Mouse (Mus musculus): ENCODE results near the gene Ankzf1.

Ankzf1 gene

GRCm38 (mm10) chr1:75191622-75192402, at the start of gene Ankzf1, which contains the start of gene Atg9a:
TSS of gene Ankzf1 (plus strand) at chr1:75192151.
TSS of gene Atg9a (minus strand) at chr1:75192196.
- peak; percentile 93 to 94 for DNase-seq (ENCODE audit: low spot score in 2 of 2)

- peak; percentile 95 to 96 for DNase-seq (ENCODE audit: low spot score in 2 of 2)
Observed at GRCm38 (mm10) chr1:75142301-75143261, 49.4 kb upstream of the Ankzf1 start, which contains the start of the genes Cnppd1 and Retreg2. TSS of gene Cnppd1 (minus strand) at chr1:75142711. TSS of gene Retreg2 (plus strand) at chr1:75142778.

GRCm38 (mm10) chr1:75145589-75145988, 46.4 kb upstream of the Ankzf1 start:
- no peak for DNase-seq (ENCODE audit: low spot score in 2 of 2)

GRCm38 (mm10) chr1:75147411-75148135, 44.4 kb upstream of the Ankzf1 start:
- DNase-seq (ENCODE audit: low spot score in 2 of 2) = no peak

GRCm38 (mm10) chr1:75148727-75149126, 43.2 kb upstream of the Ankzf1 start:
- no peak for DNase-seq (ENCODE audit: low spot score in 2 of 2)

GRCm38 (mm10) chr1:75155837-75156236, 36.1 kb upstream of the Ankzf1 start:
- DNase-seq (ENCODE audit: low spot score in 2 of 2) = no peak

- DNase-seq (ENCODE audit: low spot score in 2 of 2) = no peak
Observed at GRCm38 (mm10) chr1:75158990-75159389, 33.0 kb upstream of the Ankzf1 start.

- no peak for DNase-seq (ENCODE audit: low spot score in 2 of 2)
Observed at GRCm38 (mm10) chr1:75159540-75160255, 32.3 kb upstream of the Ankzf1 start.

GRCm38 (mm10) chr1:75160256-75160617, 31.7 kb upstream of the Ankzf1 start:
- no peak for DNase-seq (ENCODE audit: low spot score in 2 of 2)

- DNase-seq (ENCODE audit: low spot score in 2 of 2) = no peak
Observed at GRCm38 (mm10) chr1:75168093-75168471, 23.9 kb upstream of the Ankzf1 start.

- peak; percentile 93 to 98 for DNase-seq (ENCODE audit: low spot score in 2 of 2)
Observed at GRCm38 (mm10) chr1:75168472-75169464, 23.2 kb upstream of the Ankzf1 start, which contains the start of gene Zfand2b. TSS of gene Zfand2b (plus strand) at chr1:75168646.

- DNase-seq (ENCODE audit: low spot score in 2 of 2) = peak in 1 of 2 experiments; percentile 32
Observed at GRCm38 (mm10) chr1:75179334-75180104, 12.4 kb upstream of the Ankzf1 start.

GRCm38 (mm10) chr1:75180105-75180590, 11.8 kb upstream of the Ankzf1 start, which contains the start of gene Abcb6:
TSS of gene Abcb6 (minus strand) at chr1:75180392.
- DNase-seq (ENCODE audit: low spot score in 2 of 2) = peak; percentile 81 to 88

GRCm38 (mm10) chr1:75180741-75181140, 11.2 kb upstream of the Ankzf1 start:
- DNase-seq (ENCODE audit: low spot score in 2 of 2) = no peak

GRCm38 (mm10) chr1:75181377-75181870, 10.5 kb upstream of the Ankzf1 start:
- DNase-seq (ENCODE audit: low spot score in 2 of 2) = no peak

GRCm38 (mm10) chr1:75182160-75182559, 9.8 kb upstream of the Ankzf1 start:
- DNase-seq (ENCODE audit: low spot score in 2 of 2) = no peak

- no peak for DNase-seq (ENCODE audit: low spot score in 2 of 2)
Observed at GRCm38 (mm10) chr1:75185495-75185894, 6.5 kb upstream of the Ankzf1 start.

- DNase-seq (ENCODE audit: low spot score in 2 of 2) = no peak
Observed at GRCm38 (mm10) chr1:75187126-75187525, 4.8 kb upstream of the Ankzf1 start.

All from urinary bladder, postnatal 4 days (tissue).